Mouse (Mus musculus) regulatory T cell (primary cell): Measurements from ENCODE around the gene Fpgt.

Source experiments
- in situ Hi-C: fragments of 300-600 bp; cut with MboI, MseI; formaldehyde crosslinking; loops from one replicate; pipeline ENCODE4 v1.15.1; 2025; ENCODE audit warnings: high pct_unique_total_duplicates

Fpgt gene

GRCm38 (mm10) chr3:155093116-155093956, at the start of gene Fpgt, which contains the start of gene Lrriq3:
Gene Fpgt (minus strand): TSS chr3:155093403.
Gene Lrriq3 (plus strand): TSS chr3:155093434.
- in situ Hi-C loops = loop anchor here (5.0 kb wide), 1 partner anchor 501 kb away; no protein-coding TSS in a partner anchor

- in situ Hi-C loops = no loop called here
These were observed 47.8 kb upstream of the Fpgt start for GRCm38 (mm10) chr3:155141047-155141446.

DNA sequence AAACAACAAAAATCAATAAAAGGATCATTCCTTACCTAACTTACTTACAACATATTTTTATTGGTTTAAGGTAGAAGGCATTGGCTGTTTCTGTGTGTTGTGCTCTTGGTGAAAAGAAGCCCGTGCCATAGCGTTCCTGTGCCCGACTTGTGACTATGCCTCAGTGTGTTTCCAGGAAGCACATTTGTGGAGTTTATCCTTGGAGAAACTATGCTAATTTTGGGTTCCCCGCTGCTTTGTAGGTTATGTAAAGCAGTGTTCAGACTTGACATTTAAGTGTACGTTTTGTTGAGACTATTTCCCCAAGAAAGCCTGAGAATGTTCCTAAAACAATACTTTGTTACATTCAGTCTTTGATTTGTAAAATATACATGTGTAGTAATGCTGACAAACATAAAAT, 44.5 kb upstream of the Fpgt start:
- in situ Hi-C loops = no loop called here

DNA sequence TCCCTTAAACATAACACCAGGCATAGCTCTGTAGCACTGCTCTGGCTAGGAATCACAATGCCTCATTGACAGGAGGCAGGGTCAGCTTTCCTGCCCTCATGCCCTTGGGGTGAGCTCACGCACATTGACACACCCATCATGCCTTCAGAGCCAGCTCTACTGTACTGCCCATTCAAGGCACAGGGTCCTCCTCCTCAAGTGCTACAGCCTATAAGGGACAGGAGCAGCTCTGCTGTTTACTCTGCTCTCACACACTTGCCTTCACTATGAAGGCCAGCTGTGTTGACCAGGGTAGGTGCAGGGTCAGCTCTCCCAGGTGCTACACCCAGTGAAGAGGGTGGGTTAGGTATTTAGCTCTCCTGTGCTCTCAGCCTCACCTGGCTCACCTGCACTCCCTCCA, 12.8 kb upstream of the Fpgt start:
- in situ Hi-C loops = no loop called here

DNA sequence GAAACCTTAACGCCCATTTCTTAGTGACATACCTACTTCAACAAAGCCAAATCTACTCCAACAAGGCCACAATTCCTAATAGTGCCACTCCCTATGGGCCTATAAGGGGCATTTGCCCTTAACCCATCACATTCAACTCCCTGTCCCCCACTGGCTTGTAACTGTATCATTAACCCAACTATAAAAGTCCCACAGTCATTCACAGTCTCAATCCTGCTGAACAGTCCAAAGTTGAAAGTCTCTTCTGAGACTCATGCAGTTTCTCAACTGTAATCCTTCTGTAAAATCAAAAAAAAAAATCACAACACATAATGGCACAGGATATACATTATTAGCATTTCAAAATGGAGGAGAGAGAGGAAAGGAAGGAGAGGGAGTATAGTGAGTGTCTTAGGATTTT, 6.1 kb upstream of the Fpgt start:
- in situ Hi-C loops = no loop called here

- in situ Hi-C loops = loop anchor here (5.0 kb wide), 1 partner anchor 500 kb away; no protein-coding TSS in a partner anchor
These were observed 1.1 kb downstream of the Fpgt start for GRCm38 (mm10) chr3:155092081-155092480.

GRCm38 (mm10) chr3:155077908-155078307, 15.3 kb downstream of the Fpgt start:
- in situ Hi-C loops = no loop called here

GRCm38 (mm10) chr3:155059449-155059822, 33.8 kb downstream of the Fpgt start:
- in situ Hi-C loops = no loop called here

DNA sequence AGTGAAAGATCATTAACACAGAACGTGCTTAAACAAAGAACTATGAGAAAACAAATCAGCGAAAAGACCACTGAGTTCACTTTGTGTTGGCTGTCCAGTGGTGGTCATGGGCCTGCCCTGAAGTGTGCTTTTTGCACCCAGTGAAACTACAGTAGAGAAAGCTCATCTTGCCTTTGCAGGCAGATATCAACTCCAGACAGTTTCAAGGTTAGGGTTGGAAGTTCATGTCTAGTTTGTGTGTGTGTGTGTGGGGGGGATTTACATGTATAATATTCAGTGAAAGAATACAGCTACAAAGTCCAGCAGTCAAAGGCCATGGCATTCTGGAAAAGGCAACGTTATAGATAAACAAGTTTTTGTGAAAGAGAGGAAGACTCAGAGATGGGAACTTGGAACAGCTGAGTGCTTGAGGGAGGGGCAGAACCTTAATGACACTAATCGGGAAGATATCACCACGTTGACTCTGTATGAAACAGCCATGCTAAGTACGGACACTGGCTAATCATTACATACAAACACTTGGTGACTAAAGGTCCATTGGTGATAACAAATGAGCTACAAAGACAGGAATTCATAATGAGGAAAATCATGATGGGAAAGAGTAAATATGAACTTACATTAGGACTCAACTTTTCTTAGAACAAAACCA, 34.3 kb downstream of the Fpgt start:
- in situ Hi-C loops = no loop called here

DNA sequence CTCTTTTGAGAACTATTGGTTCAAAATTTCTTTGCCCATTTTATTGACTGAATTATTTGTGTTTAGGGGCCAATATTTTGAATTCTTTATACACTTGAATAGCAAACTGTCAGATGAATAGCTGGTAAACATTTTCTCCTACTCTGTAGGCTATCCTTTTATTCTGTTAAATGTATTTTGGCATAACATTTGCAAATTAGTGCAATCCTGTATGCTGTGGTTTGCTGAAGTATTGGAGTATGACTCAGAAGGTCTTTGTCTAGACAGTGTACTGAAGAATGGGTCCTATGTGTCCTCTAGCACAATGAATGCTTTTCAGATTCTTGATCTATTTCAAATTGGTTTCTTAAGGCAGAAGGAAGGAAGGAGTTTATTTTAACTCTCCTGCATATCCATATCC, 35.6 kb downstream of the Fpgt start:
- in situ Hi-C loops = no loop called here

GRCm38 (mm10) chr3:155056606-155057005, 36.6 kb downstream of the Fpgt start:
- in situ Hi-C loops = no loop called here

DNA sequence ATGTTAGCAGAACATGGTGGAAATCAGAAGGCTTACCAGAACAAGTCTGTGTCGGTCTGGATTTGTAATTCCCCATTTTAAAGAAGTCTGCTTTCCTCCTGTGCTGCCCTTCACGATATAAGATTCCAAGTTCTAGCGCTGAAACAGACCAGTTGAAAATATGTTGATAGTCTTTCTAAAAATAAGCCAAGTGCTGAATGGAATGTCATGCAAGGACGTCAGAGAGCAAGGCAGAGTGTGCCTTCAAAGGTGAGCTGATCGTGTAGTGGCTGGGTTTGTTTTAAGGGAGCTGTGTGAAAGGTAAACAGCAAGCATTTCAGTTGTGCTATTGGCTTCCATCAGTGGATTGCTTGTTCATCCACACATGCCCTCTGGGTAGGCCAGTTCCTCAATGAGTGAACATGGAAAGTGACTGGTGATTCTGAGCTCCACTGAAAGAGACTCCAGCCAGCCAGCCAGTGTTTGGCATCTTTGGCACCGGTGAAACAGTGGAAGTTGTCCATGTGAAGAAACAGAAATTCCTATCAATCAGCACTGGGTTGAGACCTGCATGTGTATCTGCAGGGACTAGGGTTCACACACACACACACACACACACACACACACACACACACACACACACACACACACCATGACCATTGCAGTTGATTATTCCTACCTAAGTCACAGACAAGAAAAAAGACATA, 37.8 kb downstream of the Fpgt start, which contains the start of gene Tnni3k:
Gene Tnni3k, minus strand, starts transcription at position 177 of the 686 bp plus-strand sequence.
- in situ Hi-C loops = no loop called here

- in situ Hi-C loops = no loop called here
These were observed 40.0 kb downstream of the Fpgt start for GRCm38 (mm10) chr3:155053189-155053588.

DNA sequence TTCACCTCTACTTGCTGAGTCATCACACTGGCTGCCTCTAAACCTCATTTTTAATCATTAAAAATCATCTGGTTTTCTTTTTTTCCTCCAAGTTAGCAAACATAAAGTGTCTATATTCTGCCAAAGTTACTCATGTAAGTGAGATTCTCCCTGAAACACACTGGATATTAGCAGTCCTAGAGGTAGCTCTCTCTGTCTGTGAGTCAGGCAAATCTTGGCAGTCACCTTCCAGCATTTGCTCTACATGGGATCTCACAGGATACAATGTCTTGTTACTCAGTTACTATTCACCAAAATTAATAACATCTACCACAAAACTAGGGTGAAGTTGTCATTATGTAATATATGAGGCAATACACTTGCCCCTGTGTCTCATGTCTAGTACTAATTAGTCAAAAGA, 41.2 kb downstream of the Fpgt start:
- in situ Hi-C loops = no loop called here

GRCm38 (mm10) chr3:155039012-155039836, 54.0 kb downstream of the Fpgt start:
- in situ Hi-C loops = no loop called here
